Mouse (Mus musculus) small intestine, adult 2 months (tissue): Measurements from ENCODE around the gene Spata16. TPM values are rescaled to one million over a fixed set of nuclear protein-coding genes. Genes with fewer than 3 reads are reported as not detected.
"Not testable (repeated sequence)": the region's sequence is repeated elsewhere in the genome, so short reads cannot be mapped to it uniquely, and the experiment has no call there.

ENCODE experiments used
- H3K27ac ChIP-seq: fragments of 200-500 bp; 2 replicates; pipeline ENCODE4 v1.5.1; 2012; ENCODE audit warnings: low read depth, low read length, control low read depth, inconsistent platforms; ENCODE audit not compliant: insufficient read depth
- H3K27me3 ChIP-seq: fragments of 200-500 bp; 2 replicates; pipeline ENCODE4 v1.6.1; 2012; ENCODE audit warnings: mild to moderate bottlenecking, moderate library complexity, low read length, inconsistent platforms; ENCODE audit not compliant: control insufficient read depth, insufficient read depth
- H3K36me3 ChIP-seq: fragments of 200-500 bp; 2 replicates; pipeline ENCODE4 v1.6.1; 2012; ENCODE audit warnings: mild to moderate bottlenecking, low read length, control low read depth, inconsistent platforms; ENCODE audit not compliant: control insufficient read depth, insufficient read depth
- H3K4me1 ChIP-seq: fragments of 200-500 bp; 2 replicates; pipeline ENCODE4 v1.6.1; 2012; ENCODE audit warnings: low read length, inconsistent platforms, mixed read lengths; ENCODE audit not compliant: control insufficient read depth, insufficient read depth, insufficient read length
- H3K4me3 ChIP-seq: fragments of 200-500 bp; 2 replicates; pipeline ENCODE4 v1.5.1; 2012; ENCODE audit warnings: low read depth, mild to moderate bottlenecking, control low read depth, inconsistent platforms, low read length, moderate library complexity
- CTCF ChIP-seq: fragments of 200-500 bp; IDR thresholded peaks from 2 replicates; pipeline ENCODE4 v1.5.1; 2012; ENCODE audit warnings: low read depth, mild to moderate bottlenecking, control low read depth, inconsistent platforms, low read length, moderate library complexity, mixed read lengths; ENCODE audit not compliant: insufficient replicate concordance, insufficient read length; ENCODE audit errors: extremely low read depth
- POLR2A ChIP-seq: fragments of 200-500 bp; IDR thresholded peaks from 2 replicates; pipeline ENCODE4 v1.6.1; 2012; ENCODE audit warnings: low read depth, mild to moderate bottlenecking, control low read depth, inconsistent platforms, low read length, moderate library complexity
- WGBS: fragments of 180-500 bp; shearing (Covaris S2); methylation state at CpG from one replicate; pipeline ENCODE4 v1.1.7; 2018; 5-methylcytosine and 5-hydroxymethylcytosine counted together
- polyA plus RNA-seq: library from polyadenylated mRNA; depleted of rRNA; stranded (reverse); fragments of >200 nt; gene quantifications from 2 replicates; pipeline ENCODE4 v1.2.3, GENCODE M21; 2012

The Spata16 gene
- polyA plus RNA-seq, 1 experiment, result not detected

DNA sequence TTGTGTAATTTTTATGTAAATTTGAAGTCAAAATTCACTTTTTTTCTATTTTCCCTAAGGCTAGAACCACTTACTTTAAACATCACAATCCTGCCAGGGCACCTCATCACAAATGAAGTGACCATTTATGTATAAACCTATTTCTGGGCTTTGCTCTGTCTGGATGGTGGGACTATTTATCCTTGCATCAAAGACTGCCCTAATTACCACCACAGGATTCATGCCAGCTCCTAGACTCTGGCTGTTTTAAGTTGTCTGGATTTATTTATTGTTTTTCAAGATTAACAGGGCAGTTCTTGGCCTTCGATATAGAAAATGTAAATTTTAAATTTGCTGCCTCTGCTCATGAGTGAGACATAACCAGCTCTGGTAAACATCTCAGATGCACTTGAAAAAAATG is 6.7 kb downstream of the Spata16 start:
- H3K36me3 ChIP-seq, result no peaks in the 10 kb centered on the region
- no peaks in the 10 kb centered on the region for H3K4me1 ChIP-seq
- 86% methylated on average over 1 of the region's 1 CpGs for WGBS
- TF ChIP-seq CTCF, result no peak
- no peak for TF ChIP-seq POLR2A
- no peaks in the 10 kb centered on the region for H3K27me3 ChIP-seq
- no peak overlapping the region for H3K4me3 ChIP-seq
- no peak overlapping the region for H3K27ac ChIP-seq

DNA sequence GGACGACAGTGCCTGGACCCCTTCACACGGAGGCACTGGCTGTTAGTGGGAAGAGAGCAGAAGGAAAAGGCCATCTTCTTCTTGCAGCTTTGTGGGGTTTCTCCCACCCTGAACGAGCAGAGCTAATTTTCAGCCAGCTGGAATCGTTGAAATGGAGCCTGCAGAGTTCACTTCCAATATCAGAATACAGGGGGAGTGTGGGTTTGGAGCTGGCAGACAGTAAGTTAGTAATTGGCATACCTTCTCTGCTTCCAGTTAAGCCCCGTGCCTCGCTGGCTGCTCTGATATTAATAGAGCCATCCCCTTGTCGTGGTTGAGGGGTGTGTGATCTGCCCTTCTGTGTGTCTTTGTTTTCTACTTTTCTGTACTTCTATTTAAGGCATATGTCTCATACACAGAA is 9.4 kb downstream of the Spata16 start:
- Histone ChIP-seq H3K27me3 (no peaks in the 10 kb centered on the region), H3K36me3 (no peaks in the 10 kb centered on the region), H3K4me3 (no peak overlapping the region), H3K4me1 (no peaks in the 10 kb centered on the region), H3K27ac (no peak overlapping the region)
- 68% methylated on average over 7 of the region's 7 CpGs for WGBS
- TF ChIP-seq POLR2A (no peak), CTCF (no peak)

DNA sequence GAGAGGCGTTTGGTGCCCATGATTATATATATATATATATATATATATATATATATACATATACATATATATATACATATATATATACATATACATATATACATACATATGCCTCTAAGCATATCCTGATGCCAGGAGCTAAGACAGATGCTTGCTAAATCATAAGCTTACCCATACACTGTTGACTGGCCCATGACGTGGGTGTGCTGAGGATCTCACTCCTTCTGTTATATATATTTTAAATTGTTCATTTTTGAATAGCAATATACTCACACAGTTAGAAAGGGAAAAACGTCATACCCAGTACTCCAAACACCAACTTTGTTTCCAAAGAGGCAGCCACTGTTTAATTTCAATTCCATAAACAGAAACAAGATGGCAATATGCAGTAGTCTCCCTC is 48.4 kb downstream of the Spata16 start:
- H3K27ac ChIP-seq, result no peak overlapping the region
- no peak for TF ChIP-seq POLR2A
- no peak for TF ChIP-seq CTCF
- H3K4me1 ChIP-seq, result no peaks in the 10 kb centered on the region
- no peaks in the 10 kb centered on the region for H3K27me3 ChIP-seq
- 60% methylated on average over 3 of the region's 3 CpGs for WGBS
- H3K36me3 ChIP-seq, result no peaks in the 10 kb centered on the region
- H3K4me3 ChIP-seq, result no peak overlapping the region

DNA sequence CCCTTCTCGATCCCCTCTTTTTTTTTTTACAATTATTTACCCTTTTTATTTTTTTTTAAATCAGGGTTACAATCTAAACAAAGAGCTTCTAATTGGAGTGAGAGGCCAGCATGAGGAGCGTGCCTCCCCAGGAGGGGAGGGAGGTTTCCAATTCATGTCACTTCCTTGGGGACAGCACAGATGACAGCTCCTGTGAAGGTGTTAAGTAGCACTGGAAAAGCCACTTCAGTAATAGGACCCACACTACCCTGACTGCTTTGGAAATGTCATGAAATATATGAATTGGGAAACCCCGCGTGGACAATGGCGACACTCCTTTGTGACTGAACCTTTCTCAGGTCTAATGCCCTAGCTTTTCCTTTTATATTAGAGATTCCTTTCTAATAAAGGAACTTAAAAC is 72.1 kb downstream of the Spata16 start:
- whole genome bisulfite sequencing, result 76% methylated on average over 5 of the region's 5 CpGs
- not testable (repeated sequence) for H3K4me1 ChIP-seq, H3K27me3 ChIP-seq, H3K27ac ChIP-seq, H3K4me3 ChIP-seq, H3K36me3 ChIP-seq

- Histone ChIP-seq H3K4me3 (no peak overlapping the region), H3K36me3 (no peaks in the 10 kb centered on the region), H3K27ac (no peak overlapping the region), H3K4me1 (no peaks in the 10 kb centered on the region), H3K27me3 (no peaks in the 10 kb centered on the region)
- no peak for TF ChIP-seq POLR2A
- no peak for TF ChIP-seq CTCF
- WGBS, result 22% methylated on average over 6 of the region's 6 CpGs
Measured at GRCm38 (mm10) chr3:26727526-26727925, 90.1 kb downstream of the Spata16 start.

- Histone ChIP-seq H3K27me3 (no peaks in the 10 kb centered on the region), H3K36me3 (no peaks in the 10 kb centered on the region), H3K4me3 (no peak overlapping the region), H3K4me1 (no peaks in the 10 kb centered on the region), H3K27ac (no peak overlapping the region)
- TF ChIP-seq CTCF (no peak), POLR2A (no peak)
- 61% methylated on average over 2 of the region's 2 CpGs for WGBS
Measured at GRCm38 (mm10) chr3:26750492-26750891, 113.1 kb downstream of the Spata16 start.

GRCm38 (mm10) chr3:26752441-26752840 is 115.0 kb downstream of the Spata16 start:
- 79% methylated on average over 6 of the region's 6 CpGs for WGBS
- Histone ChIP-seq H3K4me1 (no peaks in the 10 kb centered on the region), H3K4me3 (no peak overlapping the region), H3K36me3 (no peaks in the 10 kb centered on the region), H3K27me3 (no peaks in the 10 kb centered on the region), H3K27ac (no peak overlapping the region)
- TF ChIP-seq POLR2A, result no peak
- no peak for TF ChIP-seq CTCF
